Mouse (Mus musculus): ENCODE measurements around the gene Rtp3.
A peak's percentile ranks its signal among the peaks of the same experiment; 100 is the strongest.

The Rtp3 gene

GRCm38 (mm10) chr9:110990204-110990603 lies at the start of gene Rtp3:
TSS of gene Rtp3 (minus strand) at chr9:110990583.
- no peak for DNase-seq (ENCODE audit: extremely low read depth, insufficient read length, low spot score)

GRCm38 (mm10) chr9:111039966-111040365 lies 49.6 kb upstream of the Rtp3 start:
- DNase-seq (ENCODE audit: extremely low read depth, insufficient read length, low spot score), result no peak

GRCm38 (mm10) chr9:111033717-111034116 lies 43.3 kb upstream of the Rtp3 start:
- no peak for DNase-seq (ENCODE audit: extremely low read depth, insufficient read length, low spot score)

DNA sequence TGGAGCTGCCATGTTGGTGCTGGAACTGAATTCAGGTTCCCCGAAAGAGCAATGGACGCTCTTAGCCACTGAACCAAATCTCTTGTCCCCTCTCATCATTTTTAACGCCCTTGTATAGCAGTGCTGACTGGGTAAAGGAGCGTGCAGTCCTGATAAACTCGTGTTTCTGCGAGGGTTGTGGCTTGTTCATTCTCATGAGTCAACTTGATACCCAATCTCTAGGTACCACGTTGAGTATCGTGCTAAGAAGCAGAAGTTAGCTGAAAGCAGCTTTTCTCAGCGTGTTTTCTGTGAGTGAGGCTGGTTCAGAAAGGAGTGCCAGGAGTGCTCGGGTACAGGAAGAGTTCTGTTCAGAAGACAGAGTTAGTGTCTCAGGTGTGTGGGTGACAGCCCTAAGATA lies 36.4 kb upstream of the Rtp3 start:
- DNase-seq (ENCODE audit: extremely low read depth, insufficient read length, low spot score), result no peak

DNA sequence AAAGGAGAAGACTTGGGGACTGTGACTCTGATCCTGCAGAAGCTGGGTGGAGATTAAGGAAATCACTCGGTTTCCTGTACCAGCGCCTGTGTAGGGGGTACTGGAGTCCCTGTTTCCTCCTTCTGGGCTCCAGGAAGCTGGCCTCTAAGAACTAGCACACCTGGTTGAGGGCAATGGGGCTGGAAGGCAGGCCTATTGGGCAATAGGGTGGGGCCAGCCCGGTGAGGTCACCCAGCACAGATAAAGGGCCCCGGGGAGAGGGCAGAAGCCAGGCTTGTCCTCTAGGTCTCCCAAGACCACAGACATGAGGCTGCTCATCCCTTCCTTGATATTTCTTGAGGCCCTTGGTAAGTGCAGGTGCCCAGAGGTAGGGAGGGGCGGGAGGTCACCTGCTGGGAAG lies 28.6 kb upstream of the Rtp3 start, which contains the start of gene Ltf:
TSS of gene Ltf (plus strand) at position 250 of the 400 bp plus-strand sequence.
- DNase-seq (ENCODE audit: extremely low read depth, insufficient read length, low spot score), result no peak

DNA sequence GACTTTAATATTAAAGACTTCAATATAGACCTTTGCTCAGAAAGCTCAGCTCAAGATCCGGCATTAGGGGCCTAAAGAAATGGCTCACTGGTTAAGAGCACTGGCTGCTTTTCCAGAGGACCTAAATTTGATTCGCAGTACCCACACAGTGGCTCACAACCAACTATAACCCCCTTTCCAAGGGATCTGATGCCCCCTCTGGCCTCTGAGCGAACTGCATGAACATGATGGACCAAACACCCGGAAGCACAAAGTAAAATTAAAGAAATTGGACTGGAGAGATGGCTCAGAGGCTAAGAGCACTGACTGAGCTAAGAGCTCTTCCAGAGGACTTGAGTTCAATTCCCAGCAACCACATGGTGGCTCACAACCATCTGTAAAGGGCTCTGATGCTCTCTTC lies 25.3 kb upstream of the Rtp3 start:
- DNase-seq (ENCODE audit: extremely low read depth, insufficient read length, low spot score), result no peak

DNA sequence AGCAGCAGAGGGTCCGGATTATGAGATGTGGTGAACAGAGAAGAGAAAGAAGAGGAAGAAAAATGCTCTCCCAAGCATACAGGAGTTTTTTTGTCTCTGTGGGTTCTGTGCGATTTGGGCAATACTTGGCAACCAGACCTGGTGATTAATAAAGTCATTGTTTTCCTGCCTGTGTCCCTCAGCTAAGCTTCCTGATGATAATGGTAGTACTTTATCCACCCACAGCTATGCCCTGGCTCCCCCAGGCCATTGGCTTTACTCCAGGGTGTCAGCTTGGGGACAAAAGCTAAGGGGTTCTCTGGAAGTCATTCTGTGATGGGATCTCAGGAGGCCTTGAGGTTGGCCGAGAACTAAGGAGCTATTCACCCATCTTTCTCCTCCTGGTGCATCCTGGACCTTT lies 21.7 kb upstream of the Rtp3 start:
- DNase-seq (ENCODE audit: extremely low read depth, insufficient read length, low spot score), result no peak

DNA sequence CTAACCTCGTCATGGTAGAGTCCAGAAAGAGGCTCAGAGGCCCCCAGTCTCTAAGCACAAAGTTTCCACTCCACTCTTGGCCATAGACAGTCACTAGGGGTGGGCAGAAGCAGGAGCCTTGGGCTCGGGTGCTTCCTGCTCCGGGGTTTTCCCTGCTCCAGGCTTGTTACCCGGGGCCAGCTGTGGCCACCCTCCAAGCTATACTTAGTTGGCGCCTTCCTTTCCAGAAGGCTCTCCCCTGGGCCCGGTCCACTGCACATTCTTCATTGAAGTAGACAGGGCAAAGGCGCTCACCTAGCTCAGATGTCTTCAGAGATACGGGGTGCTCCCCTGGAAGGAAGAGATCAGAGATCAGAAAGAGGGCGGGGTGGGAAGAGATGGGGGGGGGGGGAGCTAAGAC lies 21.2 kb upstream of the Rtp3 start:
- no peak for DNase-seq (ENCODE audit: extremely low read depth, insufficient read length, low spot score)

GRCm38 (mm10) chr9:111009763-111010162 lies 19.4 kb upstream of the Rtp3 start:
- DNase-seq (ENCODE audit: extremely low read depth, insufficient read length, low spot score), result no peak

- no peak for DNase-seq (ENCODE audit: extremely low read depth, insufficient read length, low spot score)
These were observed 16.2 kb upstream of the Rtp3 start for GRCm38 (mm10) chr9:111006544-111006943.

DNA sequence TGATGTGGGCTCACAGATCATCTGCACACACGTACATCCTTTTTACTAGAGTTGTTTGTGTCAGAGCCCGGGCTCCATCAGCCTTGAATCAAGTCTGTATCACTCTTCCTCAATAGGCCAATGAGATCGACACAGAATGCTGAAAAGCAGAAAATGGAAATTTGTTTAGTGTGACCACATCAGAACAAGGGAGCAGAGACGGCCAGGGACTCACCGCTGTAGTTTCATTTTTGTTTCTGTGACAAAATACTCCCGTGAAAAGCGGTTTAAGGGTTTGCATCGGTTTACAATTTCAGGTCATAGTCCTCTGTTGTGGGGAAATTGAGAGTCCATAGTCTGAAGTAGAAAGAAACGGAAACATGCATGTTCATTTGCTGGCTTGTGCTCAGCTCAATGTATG lies 12.9 kb upstream of the Rtp3 start:
- DNase-seq (ENCODE audit: extremely low read depth, insufficient read length, low spot score), result no peak

DNA sequence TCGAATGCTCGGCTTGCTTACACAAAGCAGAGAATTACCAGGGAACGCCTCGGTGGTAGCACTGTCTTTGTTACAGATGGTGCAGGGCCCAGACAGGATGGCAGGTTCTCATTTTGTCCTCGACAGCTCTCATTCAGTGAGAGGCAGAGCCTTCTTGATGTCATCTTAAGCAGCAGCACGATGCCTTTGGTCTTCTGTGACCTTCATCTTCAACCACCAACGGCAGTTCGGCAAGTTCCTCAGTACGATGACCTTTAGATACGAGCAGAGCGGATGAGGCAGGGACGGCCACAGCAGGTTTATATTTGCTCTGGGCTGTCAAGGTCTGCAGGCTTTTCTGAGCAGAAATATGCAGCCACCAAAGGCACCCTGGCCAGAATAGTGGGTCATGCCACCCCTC lies 11.2 kb upstream of the Rtp3 start:
- DNase-seq (ENCODE audit: extremely low read depth, insufficient read length, low spot score), result no peak

- DNase-seq (ENCODE audit: extremely low read depth, insufficient read length, low spot score), result no peak
These were observed 9.5 kb upstream of the Rtp3 start for GRCm38 (mm10) chr9:110999856-111000255.

DNA sequence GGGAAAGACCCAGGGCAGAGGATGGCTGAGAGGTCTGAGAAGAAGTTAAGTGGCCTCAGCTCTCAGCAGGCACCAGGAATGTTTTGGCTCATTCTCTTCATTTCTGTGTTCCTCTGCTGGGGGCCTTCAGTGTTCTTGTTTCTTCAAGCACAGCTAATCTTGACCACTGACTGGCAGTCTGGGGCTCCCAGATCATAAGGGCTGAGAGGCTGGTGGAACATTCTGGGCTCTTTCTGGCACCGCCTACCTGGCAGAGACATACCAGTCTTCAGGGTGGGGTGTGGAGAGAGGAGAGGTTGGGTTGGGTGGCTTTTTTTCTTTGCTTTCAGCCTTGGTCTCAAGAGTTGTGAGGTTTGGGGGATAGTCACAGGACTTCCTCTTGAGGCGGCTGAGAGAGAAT lies 8.7 kb upstream of the Rtp3 start:
- DNase-seq (ENCODE audit: extremely low read depth, insufficient read length, low spot score), result no peak

- peak; percentile 46 for DNase-seq (ENCODE audit: extremely low read depth, insufficient read length, low spot score)
These were observed 6.9 kb upstream of the Rtp3 start for GRCm38 (mm10) chr9:110997245-110997644.

- DNase-seq (ENCODE audit: extremely low read depth, insufficient read length, low spot score), result peak; percentile 74
These were observed 4.4 kb upstream of the Rtp3 start for GRCm38 (mm10) chr9:110994716-110995172.

DNA sequence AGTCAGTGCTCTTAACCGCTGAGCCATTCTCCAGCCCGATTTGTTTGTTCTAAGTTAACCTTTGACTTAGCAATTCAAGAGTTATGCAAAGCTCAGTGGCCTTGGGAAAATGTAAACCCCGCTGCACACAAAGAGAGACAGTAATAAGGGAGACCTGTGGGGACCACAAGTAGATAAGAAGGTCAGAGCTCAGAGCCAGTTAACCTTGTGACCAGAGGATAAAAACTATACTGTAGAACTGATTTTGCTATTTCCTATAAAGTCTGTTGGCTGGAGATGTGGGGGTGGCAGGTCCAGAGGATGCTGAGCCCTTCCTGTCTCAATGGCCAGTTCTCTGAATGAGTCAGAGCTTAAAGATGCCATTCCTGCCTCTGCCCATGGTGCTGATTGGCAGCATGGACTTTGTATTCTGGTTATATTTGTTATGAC lies 2.9 kb upstream of the Rtp3 start:
- no peak for DNase-seq (ENCODE audit: extremely low read depth, insufficient read length, low spot score)

DNA sequence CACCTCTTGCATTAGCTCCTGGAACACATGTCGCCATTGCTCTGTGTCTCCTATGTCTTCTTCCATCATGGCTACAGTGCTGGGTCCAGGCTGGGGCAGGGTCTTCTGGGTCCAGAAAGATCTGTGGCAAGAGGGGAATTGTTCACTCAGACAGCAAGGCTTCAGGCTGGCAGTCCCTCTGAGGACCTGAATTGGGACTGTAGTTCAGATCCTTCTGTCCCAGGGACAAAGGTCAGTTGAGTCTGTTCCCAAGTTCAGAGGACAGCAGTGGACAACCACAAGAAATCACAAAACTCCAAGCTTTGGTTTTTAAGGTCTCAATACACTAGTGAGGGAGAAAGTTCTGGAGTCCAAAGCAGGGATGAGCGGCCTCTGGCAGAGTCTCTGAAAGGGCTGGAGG lies 840 bp downstream of the Rtp3 start:
- DNase-seq (ENCODE audit: extremely low read depth, insufficient read length, low spot score), result no peak

- DNase-seq (ENCODE audit: extremely low read depth, insufficient read length, low spot score), result no peak
These were observed 1.2 kb downstream of the Rtp3 start for GRCm38 (mm10) chr9:110989141-110989540.

DNA sequence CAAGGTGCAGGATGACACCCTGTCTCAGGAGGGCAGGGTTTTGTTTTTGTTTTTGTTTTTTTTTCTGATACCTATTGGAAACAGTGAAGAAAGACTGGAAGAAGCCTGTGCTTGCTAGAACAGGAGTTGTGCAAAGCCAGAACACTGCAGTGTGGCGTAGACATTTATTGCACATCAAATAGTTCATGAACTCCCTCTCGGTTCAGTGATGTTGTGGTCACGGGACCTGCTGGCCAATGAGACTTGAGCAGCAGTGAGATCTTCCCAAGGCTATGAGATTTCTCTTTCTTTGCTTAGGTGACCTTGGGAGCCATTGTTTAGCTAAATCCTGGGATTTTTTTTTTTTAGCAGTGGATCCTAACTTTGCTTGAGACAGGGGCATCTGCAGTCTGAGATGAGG lies 2.3 kb downstream of the Rtp3 start:
- DNase-seq (ENCODE audit: extremely low read depth, insufficient read length, low spot score), result no peak

- DNase-seq (ENCODE audit: extremely low read depth, insufficient read length, low spot score), result no peak
These were observed 3.1 kb downstream of the Rtp3 start for GRCm38 (mm10) chr9:110987331-110987730.

DNA sequence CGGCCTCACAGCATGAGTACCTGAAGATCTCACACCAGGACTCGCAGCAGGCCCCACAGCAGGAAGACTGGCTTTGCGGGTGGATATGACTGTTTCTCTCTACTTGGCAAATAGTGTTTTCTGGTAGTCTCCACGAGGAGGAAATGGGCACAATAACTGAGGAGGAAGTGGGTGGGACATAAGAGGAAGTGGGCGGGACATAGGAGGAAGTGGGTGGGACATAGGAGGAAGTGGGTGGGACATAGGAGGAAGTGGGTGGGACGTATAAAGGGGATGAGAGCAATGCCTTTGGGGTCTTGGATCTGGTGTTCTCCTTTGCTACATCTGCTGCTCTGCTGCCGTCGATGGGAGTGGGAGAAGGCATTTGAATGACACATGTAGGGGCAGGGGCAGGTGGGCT lies 4.4 kb downstream of the Rtp3 start:
- no peak for DNase-seq (ENCODE audit: extremely low read depth, insufficient read length, low spot score)

DNA sequence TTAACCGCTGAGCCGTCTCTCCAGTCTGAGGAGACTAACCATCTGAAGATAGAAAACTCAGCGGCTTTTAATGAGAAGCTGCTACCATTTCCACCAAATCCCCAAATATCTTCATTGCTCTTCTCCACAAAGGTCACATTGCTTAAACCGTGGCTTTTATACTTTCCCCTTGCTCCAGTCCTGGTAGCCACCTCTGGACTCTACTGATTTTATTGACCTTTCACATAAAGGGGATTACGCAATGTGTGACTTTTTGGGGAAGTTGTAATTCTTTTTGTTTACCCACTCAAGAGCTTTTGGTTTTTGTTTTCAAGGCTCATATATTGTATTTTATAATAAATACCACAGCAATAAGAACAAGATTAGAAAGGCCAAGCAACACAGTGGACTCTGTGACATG lies 4.8 kb downstream of the Rtp3 start:
- no peak for DNase-seq (ENCODE audit: extremely low read depth, insufficient read length, low spot score)
